Mouse (Mus musculus) cortical plate, adult 2 months (tissue): Measurements from ENCODE around the gene Kcnt1. TPM values are rescaled to one million over a fixed set of nuclear protein-coding genes. Genes with fewer than 3 reads are reported as not detected.

Experiments used
- H3K27ac ChIP-seq: fragments of 200-500 bp; 2 replicates; pipeline ENCODE4 v1.5.1; 2012; ENCODE audit warnings: low read length, control low read depth, inconsistent platforms; ENCODE audit not compliant: insufficient read depth
- H3K4me1 ChIP-seq: fragments of 200-500 bp; 2 replicates; pipeline ENCODE4 v1.6.1; 2011; ENCODE audit warnings: low read length; ENCODE audit not compliant: control insufficient read depth, insufficient read depth
- H3K4me3 ChIP-seq: fragments of 200-500 bp; 2 replicates; pipeline ENCODE4 v1.5.1; 2011; ENCODE audit warnings: mild to moderate bottlenecking, low read length, control low read depth; ENCODE audit not compliant: insufficient read depth
- CTCF ChIP-seq: fragments of 200-500 bp; IDR thresholded peaks from 2 replicates; pipeline ENCODE4 v1.5.1; 2011; ENCODE audit warnings: mild to moderate bottlenecking, control low read depth, low read length; ENCODE audit not compliant: insufficient read depth; ENCODE audit errors: extremely low read depth
- POLR2A ChIP-seq: fragments of 200-500 bp; IDR thresholded peaks from 2 replicates; pipeline ENCODE4 v1.6.1; 2011; ENCODE audit warnings: mild to moderate bottlenecking, low read length, control low read depth; ENCODE audit not compliant: insufficient read depth; ENCODE audit errors: extremely low read depth
- polyA plus RNA-seq: library from polyadenylated mRNA; depleted of rRNA; stranded (reverse); fragments of >200 nt; gene quantifications from 2 replicates; pipeline ENCODE4 v1.2.3, GENCODE M21; 2012

The Kcnt1 gene
- polyA plus RNA-seq, 1 experiment = 191 TPM

GRCm38 (mm10) chr2:25846516-25846915, 17.0 kb upstream of the Kcnt1 start:
- no peak overlapping the region for H3K4me3 ChIP-seq
- H3K4me1 ChIP-seq = peaks cover 3% of the 10 kb centered on the region; the same call in 1 of the 2 replicates
- TF ChIP-seq POLR2A (no peak), CTCF (no peak)

GRCm38 (mm10) chr2:25847226-25847625, 16.3 kb upstream of the Kcnt1 start, which contains the start of gene Sohlh1:
Gene Sohlh1, minus strand, starts transcription at chr2:25847248.
- Histone ChIP-seq H3K4me1 (peaks cover 3% of the 10 kb centered on the region; the same call in 1 of the 2 replicates), H3K27ac (no peak within 1 kb of the TSS), H3K4me3 (no peak within 1 kb of the TSS)
- TF ChIP-seq CTCF (no peak), POLR2A (no peak)

More at GRCm38 (mm10) chr2:25846516-25846915, 17.0 kb upstream of the Kcnt1 start:
- no peak overlapping the region for H3K27ac ChIP-seq

GRCm38 (mm10) chr2:25850330-25850729, 13.2 kb upstream of the Kcnt1 start:
- TF ChIP-seq POLR2A (no peak), CTCF (peak; percentile 69)
- Histone ChIP-seq H3K4me3 (no peak overlapping the region), H3K27ac (no peak overlapping the region), H3K4me1 (no peaks in the 10 kb centered on the region)

- Histone ChIP-seq H3K27ac (no peak overlapping the region), H3K4me1 (no peaks in the 10 kb centered on the region), H3K4me3 (no peak overlapping the region)
- TF ChIP-seq CTCF (no peak), POLR2A (no peak)
Observed at GRCm38 (mm10) chr2:25852626-25853025, 10.9 kb upstream of the Kcnt1 start.

- Histone ChIP-seq H3K4me3 (no peak overlapping the region), H3K4me1 (no peaks in the 10 kb centered on the region), H3K27ac (no peak overlapping the region)
- no peak for TF ChIP-seq CTCF
Observed at GRCm38 (mm10) chr2:25853998-25854397, 9.5 kb upstream of the Kcnt1 start.

- no peak for TF ChIP-seq POLR2A
- no peak for TF ChIP-seq CTCF
- no peak overlapping the region for H3K4me3 ChIP-seq
- no peak overlapping the region for H3K27ac ChIP-seq
- peaks cover 7% of the 10 kb centered on the region for H3K4me1 ChIP-seq
Observed at GRCm38 (mm10) chr2:25859891-25860290, 3.6 kb upstream of the Kcnt1 start.

- H3K27ac ChIP-seq = no peak overlapping the region
- no peak for TF ChIP-seq POLR2A
- no peak for TF ChIP-seq CTCF
- H3K4me3 ChIP-seq = no peak overlapping the region
- H3K4me1 ChIP-seq = peaks cover 14% of the 10 kb centered on the region
Observed at GRCm38 (mm10) chr2:25862038-25862437, 1.5 kb upstream of the Kcnt1 start.

- Histone ChIP-seq H3K27ac (no peak overlapping the region), H3K4me1 (peaks cover 14% of the 10 kb centered on the region), H3K4me3 (no peak overlapping the region; the same call in 1 of the 2 replicates)
- TF ChIP-seq POLR2A = no peak
- no peak for TF ChIP-seq CTCF
Observed at GRCm38 (mm10) chr2:25862696-25863270, 751 bp upstream of the Kcnt1 start.

- peak overlapping the region; percentile 63; the same call in 1 of the 2 replicates for H3K27ac ChIP-seq
- TF ChIP-seq POLR2A (no peak), CTCF (no peak)
- H3K4me1 ChIP-seq = peaks cover 14% of the 10 kb centered on the region
- H3K4me3 ChIP-seq = peak overlapping the region; percentile 66
Observed at GRCm38 (mm10) chr2:25864230-25864629, 696 bp downstream of the Kcnt1 start.

- no peak overlapping the region for H3K4me3 ChIP-seq
- H3K27ac ChIP-seq = no peak overlapping the region
- peaks cover 14% of the 10 kb centered on the region for H3K4me1 ChIP-seq
- TF ChIP-seq CTCF (peak; percentile 56), POLR2A (no peak)
Observed at GRCm38 (mm10) chr2:25865412-25865811, 1.9 kb downstream of the Kcnt1 start.
